Mouse (Mus musculus): ENCODE measurements around the gene Sema3b. TPM values are rescaled to one million over a fixed set of nuclear protein-coding genes. Genes with fewer than 3 reads are reported as not detected.
"Not testable (repeated sequence)": the region's sequence is repeated elsewhere in the genome, so short reads cannot be mapped to it uniquely, and the experiment has no call there.

Gene Sema3b
- polyA plus RNA-seq, 1 experiment from 2014 or later, result 22.5 TPM

GRCm38 (mm10) chr9:107581584-107581983 is 27.4 kb downstream of the Sema3b start:
- Histone ChIP-seq H3K4me3 (replicated peaks) (peak overlapping the region; percentile 71), H3K9me3 (replicated peaks) (no peaks in the 10 kb centered on the region), H3K9ac (peak overlapping the region; percentile 73), H3K27me3 (no peaks in the 10 kb centered on the region), H3K4me1 (peaks cover 43% of the 10 kb centered on the region), H3K4me2 (peak overlapping the region; percentile 93), H3K27ac (peak overlapping the region; percentile 96), H3K36me3 (peaks cover 21% of the 10 kb centered on the region)
- 75% methylated on average over 4 of the region's 4 CpGs for WGBS
- no peak for ATAC-seq (replicated peaks; ENCODE audit: low FRiP score)

- peak within 1 kb of the TSS; percentile 71 for H3K4me3 ChIP-seq (replicated peaks)
- under 1% methylated on average over 32 of the region's 32 CpGs for WGBS
- ATAC-seq (replicated peaks; ENCODE audit: low FRiP score), result peak; percentile 68
- H3K4me1 ChIP-seq, result peaks cover 52% of the 10 kb centered on the region
- peak within 1 kb of the TSS; percentile 93 for H3K4me2 ChIP-seq
- peaks cover 21% of the 10 kb centered on the region for H3K36me3 ChIP-seq
- H3K9ac ChIP-seq, result peak within 1 kb of the TSS; percentile 73
- H3K27me3 ChIP-seq, result no peaks in the 10 kb centered on the region
- H3K9me3 ChIP-seq (replicated peaks), result no peaks in the 10 kb centered on the region
- H3K27ac ChIP-seq, result peak within 1 kb of the TSS; percentile 96
Observed at GRCm38 (mm10) chr9:107580501-107581317, 28.3 kb downstream of the Sema3b start, which contains the start of gene Hyal3. Gene Hyal3 (plus strand): TSS chr9:107580818.

GRCm38 (mm10) chr9:107579023-107579900 is 29.8 kb downstream of the Sema3b start:
- no peak overlapping the region for H3K9ac ChIP-seq
- WGBS, result 95% methylated on average over 14 of the region's 14 CpGs
- H3K27me3 ChIP-seq, result no peaks in the 10 kb centered on the region
- no peak for ATAC-seq (replicated peaks; ENCODE audit: low FRiP score)
- H3K4me2 ChIP-seq, result peak overlapping the region; percentile 93; the same call in 1 of the 2 replicates
- no peaks in the 10 kb centered on the region for H3K9me3 ChIP-seq (replicated peaks)
- peak overlapping the region; percentile 71; the same call in 1 of the 2 replicates for H3K4me3 ChIP-seq (replicated peaks)
- H3K27ac ChIP-seq, result peak overlapping the region; percentile 96
- H3K4me1 ChIP-seq, result peaks cover 55% of the 10 kb centered on the region
- H3K36me3 ChIP-seq, result peaks cover 24% of the 10 kb centered on the region

GRCm38 (mm10) chr9:107578587-107578986 is 30.4 kb downstream of the Sema3b start, which contains the start of gene Naa80:
Gene Naa80 (plus strand): TSS chr9:107578887.
- H3K9me3 ChIP-seq (replicated peaks), result no peaks in the 10 kb centered on the region
- H3K9ac ChIP-seq, result no peak within 1 kb of the TSS
- H3K27ac ChIP-seq, result peak within 1 kb of the TSS; percentile 96
- no peaks in the 10 kb centered on the region for H3K27me3 ChIP-seq
- H3K4me3 ChIP-seq (replicated peaks), result peak within 1 kb of the TSS; percentile 71; the same call in 1 of the 2 replicates
- peaks cover 22% of the 10 kb centered on the region for H3K36me3 ChIP-seq
- no peak for ATAC-seq (replicated peaks; ENCODE audit: low FRiP score)
- peak within 1 kb of the TSS; percentile 93; the same call in 1 of the 2 replicates for H3K4me2 ChIP-seq
- H3K4me1 ChIP-seq, result peaks cover 55% of the 10 kb centered on the region
- WGBS, result 80% methylated on average over 3 of the region's 3 CpGs

- 92% methylated on average over 10 of the region's 10 CpGs for WGBS
- ATAC-seq (replicated peaks; ENCODE audit: low FRiP score), result no peak
- Histone ChIP-seq H3K27ac (no peak overlapping the region), H3K27me3 (no peaks in the 10 kb centered on the region), H3K4me3 (replicated peaks) (no peak overlapping the region), H3K36me3 (peaks cover 22% of the 10 kb centered on the region), H3K9ac (no peak overlapping the region), H3K4me2 (0 out of 2 replicates have a peak overlapping the region, but pooled peaks have one; percentile 60), H3K9me3 (replicated peaks) (no peaks in the 10 kb centered on the region), H3K4me1 (peaks cover 55% of the 10 kb centered on the region)
Observed at GRCm38 (mm10) chr9:107577871-107578270, 31.2 kb downstream of the Sema3b start.

- H3K27me3 ChIP-seq, result no peaks in the 10 kb centered on the region
- peak; percentile 76 for ATAC-seq (replicated peaks; ENCODE audit: low FRiP score)
- H3K4me3 ChIP-seq (replicated peaks), result peak within 1 kb of the TSS; percentile 42
- H3K9me3 ChIP-seq (replicated peaks), result no peaks in the 10 kb centered on the region
- peak within 1 kb of the TSS; percentile 38; the same call in 1 of the 2 replicates for H3K9ac ChIP-seq
- peaks cover 33% of the 10 kb centered on the region for H3K36me3 ChIP-seq
- H3K27ac ChIP-seq, result peak within 1 kb of the TSS; percentile 76
- H3K4me1 ChIP-seq, result peaks cover 51% of the 10 kb centered on the region
- WGBS, result 21% methylated on average over 16 of the region's 16 CpGs
- peak within 1 kb of the TSS; percentile 60 for H3K4me2 ChIP-seq
Observed at GRCm38 (mm10) chr9:107576357-107577107, 32.5 kb downstream of the Sema3b start, which contains the start of gene Hyal1. Gene Hyal1 (plus strand): TSS chr9:107576927.

- H3K27ac ChIP-seq, result peak overlapping the region; percentile 76
- H3K4me3 ChIP-seq (replicated peaks), result no peak overlapping the region
- no peaks in the 10 kb centered on the region for H3K9me3 ChIP-seq (replicated peaks)
- no peak for ATAC-seq (replicated peaks; ENCODE audit: low FRiP score)
- H3K36me3 ChIP-seq, result peaks cover 40% of the 10 kb centered on the region
- no peak overlapping the region for H3K9ac ChIP-seq
- WGBS, result 75% methylated on average over 14 of the region's 14 CpGs
- H3K27me3 ChIP-seq, result no peaks in the 10 kb centered on the region
- H3K4me1 ChIP-seq, result peaks cover 52% of the 10 kb centered on the region
- peak overlapping the region; percentile 60; the same call in 1 of the 2 replicates for H3K4me2 ChIP-seq
Observed at GRCm38 (mm10) chr9:107575579-107576356, 33.3 kb downstream of the Sema3b start.

GRCm38 (mm10) chr9:107573774-107574173 is 35.3 kb downstream of the Sema3b start:
- not testable (repeated sequence) for H3K9me3 ChIP-seq (replicated peaks); H3K4me3 ChIP-seq (replicated peaks); H3K4me2 ChIP-seq; H3K27me3 ChIP-seq; H3K27ac ChIP-seq; H3K9ac ChIP-seq; ATAC-seq (replicated peaks; ENCODE audit: low FRiP score)
- peaks cover 53% of the 10 kb centered on the region for H3K4me1 ChIP-seq
- peaks cover 46% of the 10 kb centered on the region for H3K36me3 ChIP-seq
- WGBS, result 82% methylated on average over 6 of the region's 6 CpGs

GRCm38 (mm10) chr9:107572327-107572662 is 36.7 kb downstream of the Sema3b start:
- Histone ChIP-seq H3K27me3 (no peaks in the 10 kb centered on the region), H3K9ac (no peak overlapping the region), H3K4me2 (no peak overlapping the region), H3K4me3 (replicated peaks) (no peak overlapping the region), H3K27ac (no peak overlapping the region), H3K4me1 (peaks cover 54% of the 10 kb centered on the region), H3K9me3 (replicated peaks) (no peaks in the 10 kb centered on the region), H3K36me3 (peaks cover 46% of the 10 kb centered on the region)
- ATAC-seq (replicated peaks; ENCODE audit: low FRiP score), result no peak
- WGBS, result 94% methylated on average over 2 of the region's 2 CpGs

GRCm38 (mm10) chr9:107571534-107572326 is 37.3 kb downstream of the Sema3b start:
- H3K4me3 ChIP-seq (replicated peaks), result peak overlapping the region; percentile 86; the same call in 1 of the 2 replicates
- no peaks in the 10 kb centered on the region for H3K27me3 ChIP-seq
- no peak for ATAC-seq (replicated peaks; ENCODE audit: low FRiP score)
- H3K4me2 ChIP-seq, result peak overlapping the region; percentile 72
- H3K36me3 ChIP-seq, result peaks cover 46% of the 10 kb centered on the region
- no peaks in the 10 kb centered on the region for H3K9me3 ChIP-seq (replicated peaks)
- H3K9ac ChIP-seq, result no peak overlapping the region
- no peak overlapping the region for H3K27ac ChIP-seq
- 90% methylated on average over 22 of the region's 22 CpGs for WGBS
- H3K4me1 ChIP-seq, result peaks cover 54% of the 10 kb centered on the region
